Mouse (Mus musculus) large intestine, adult 2 months (tissue): ENCODE data around the gene Pmel. TPM values are rescaled to one million over a fixed set of nuclear protein-coding genes. Genes with fewer than 3 reads are reported as not detected.

Experiments
- DNase-seq: peaks from one replicate; pipeline ENCODE4 v3.0.0-alpha.2; 2012; ENCODE audit warnings: low read depth, low spot score
- WGBS: fragments of 180-500 bp; shearing (Covaris S2); methylation state at CpG from one replicate; pipeline ENCODE4 v1.1.7; 2018; 5-methylcytosine and 5-hydroxymethylcytosine counted together
- polyA plus RNA-seq: library from polyadenylated mRNA; depleted of rRNA; stranded (reverse); fragments of >200 nt; gene quantifications from 2 replicates; pipeline ENCODE4 v1.2.3, GENCODE M21; 2012; rRNA removed

Gene Pmel
- polyA plus RNA-seq, 1 experiment = 2.8 TPM

GRCm38 (mm10) chr10:128745946-128746613, 42.1 kb downstream of the Pmel start:
- no peak for DNase-seq
- 81% methylated on average over 10 of the region's 10 CpGs for WGBS

DNA sequence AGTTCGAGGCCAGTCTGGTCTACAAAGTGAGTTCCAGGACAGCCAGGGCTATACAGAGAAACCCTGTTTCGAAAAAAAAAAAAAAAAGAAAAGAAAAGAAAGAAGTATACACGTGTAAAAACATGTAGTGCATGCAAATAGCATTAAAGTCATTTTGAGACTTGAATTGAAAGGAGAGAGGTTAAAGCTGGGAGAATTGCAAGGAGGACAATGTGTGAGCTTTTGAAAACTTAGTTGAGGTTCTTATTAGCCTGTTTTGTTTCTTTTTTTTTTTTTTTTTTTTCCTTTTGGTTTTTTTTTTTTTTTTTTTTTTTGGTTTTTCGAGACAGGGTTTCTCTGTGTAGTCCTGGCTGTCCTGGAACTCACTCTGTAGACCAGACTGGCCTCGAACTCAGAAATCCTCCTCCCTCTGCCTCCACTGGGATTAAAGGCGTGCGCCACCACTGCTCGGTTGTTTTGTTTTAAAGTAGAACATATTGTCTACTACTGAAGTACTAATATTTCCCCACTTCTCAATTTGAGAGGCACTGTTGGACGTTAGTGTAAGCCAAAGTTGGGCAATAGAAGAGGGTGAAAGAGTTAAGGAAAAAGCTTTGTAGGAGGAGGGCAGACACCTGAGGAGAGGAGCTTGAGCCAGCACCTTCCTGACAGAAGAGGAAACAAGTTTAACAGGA, 43.1 kb downstream of the Pmel start:
- WGBS = 21% methylated on average over 9 of the region's 9 CpGs
- no peak for DNase-seq

DNA sequence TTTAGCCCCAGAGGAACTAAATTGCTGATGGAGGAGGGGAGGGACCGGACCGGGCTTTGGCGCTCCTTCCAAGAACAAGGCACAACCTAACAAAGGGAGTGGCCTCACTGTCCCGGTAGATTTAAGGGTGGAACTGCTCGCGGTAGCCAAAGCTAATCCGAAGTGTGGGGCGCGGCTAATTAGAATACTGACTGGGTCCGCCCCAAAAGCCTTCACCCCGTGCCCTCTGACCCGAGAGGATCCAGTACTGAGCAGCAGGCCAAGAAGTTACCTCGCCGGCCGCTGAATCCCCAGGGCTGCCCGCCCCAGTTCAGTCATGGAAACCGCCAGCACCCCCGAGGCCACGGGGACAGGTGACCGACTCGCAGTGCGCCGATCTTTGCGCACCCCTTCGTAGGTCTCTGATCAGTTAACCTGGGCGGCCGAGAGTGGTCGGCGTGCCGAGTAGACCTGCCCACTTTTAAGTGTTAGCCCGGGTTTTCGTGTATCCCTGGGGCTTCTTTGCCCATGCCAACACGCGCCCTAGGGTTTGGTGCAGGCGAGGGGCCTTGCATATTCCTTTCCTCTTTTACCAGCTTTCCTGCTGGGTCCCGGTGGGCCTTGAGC, 43.8 kb downstream of the Pmel start, which contains the start of gene Pym1:
Gene Pym1, plus strand, starts transcription at position 244 of the 606 bp plus-strand sequence.
- WGBS = under 1% methylated on average over 36 of the region's 36 CpGs
- peak; percentile 94 for DNase-seq

- DNase-seq = peak; percentile 67
- under 1% methylated on average over 37 of the region's 37 CpGs for WGBS
Measured at GRCm38 (mm10) chr10:128748252-128748864, 44.4 kb downstream of the Pmel start.

Other genes with a start within 250 kb of the Pmel start
- gene Smarcc2, start 244.9 kb upstream of the Pmel start, polyA plus RNA-seq = 43.3 and 67.4 TPM in 2 replicates
- gene Myl6, start 210.1 kb upstream of the Pmel start, polyA plus RNA-seq = 1,613 and 1,784 TPM in 2 replicates
- gene Myl6b, start 205.5 kb upstream of the Pmel start, polyA plus RNA-seq = 1.1 and 1.4 TPM in 2 replicates
- gene Esyt1, start 178.3 kb upstream of the Pmel start, polyA plus RNA-seq = 32.4 TPM in 2 replicates
- 10.7 and 12.2 TPM in 2 replicates for gene Zc3h10, start 156.4 kb upstream of the Pmel start, polyA plus RNA-seq
- gene Rpl41, start 154.9 kb upstream of the Pmel start, polyA plus RNA-seq = 2,450 and 2,465 TPM in 2 replicates
- gene Pa2g4, start 138.2 kb upstream of the Pmel start, polyA plus RNA-seq = 29.3 and 31.2 TPM in 2 replicates
- 76.7 and 120 TPM in 2 replicates for gene Erbb3, start 114.5 kb upstream of the Pmel start, polyA plus RNA-seq
- gene Rps26, start 77.4 kb upstream of the Pmel start, polyA plus RNA-seq = 1,017 and 1,368 TPM in 2 replicates
- gene Ikzf4, start 58.2 kb upstream of the Pmel start, polyA plus RNA-seq = 0.69 and 1.1 TPM in 2 replicates
- gene Suox, start 30.1 kb upstream of the Pmel start, polyA plus RNA-seq = 48.9 and 241 TPM in 2 replicates
- gene Rab5b, start 7.9 kb upstream of the Pmel start, polyA plus RNA-seq = 45.2 and 53.9 TPM in 2 replicates
- gene Cdk2, start 836 bp downstream of the Pmel start, polyA plus RNA-seq = 25.9 and 27.0 TPM in 2 replicates
- gene Dgka, start 40.7 kb downstream of the Pmel start, polyA plus RNA-seq = 88.1 and 115 TPM in 2 replicates
- gene Pym1, start 43.7 kb downstream of the Pmel start, polyA plus RNA-seq = 26.2 and 26.5 TPM in 2 replicates
- gene Mmp19, start 86.7 kb downstream of the Pmel start, polyA plus RNA-seq = 2.9 and 3.1 TPM in 2 replicates
- 17.7 and 18.7 TPM in 2 replicates for gene Dnajc14, start 99.9 kb downstream of the Pmel start, polyA plus RNA-seq
- 8.6 and 9.2 TPM in 2 replicates for gene Tmem198b, start 100.2 kb downstream of the Pmel start, polyA plus RNA-seq
- 6.2 and 6.4 TPM in 2 replicates for gene Sarnp, start 113.1 kb downstream of the Pmel start, polyA plus RNA-seq
- gene Ormdl2, start 117.5 kb downstream of the Pmel start, polyA plus RNA-seq = 135 and 144 TPM in 2 replicates
- gene Gdf11, start 187.5 kb downstream of the Pmel start, polyA plus RNA-seq = 0.98 and 1.2 TPM in 2 replicates
- gene Cd63, start 196.8 kb downstream of the Pmel start, polyA plus RNA-seq = 130 and 137 TPM in 2 replicates
- gene Rdh5, start 218.7 kb downstream of the Pmel start, polyA plus RNA-seq = 19.0 and 19.3 TPM in 2 replicates
- 126 and 147 TPM in 2 replicates for gene Bloc1s1, start 219.8 kb downstream of the Pmel start, polyA plus RNA-seq
- 12.6 and 12.9 TPM in 2 replicates for gene Itga7, start 229.6 kb downstream of the Pmel start, polyA plus RNA-seq